Mouse (Mus musculus): ENCODE results near the gene Gas7.

The Gas7 gene

DNA sequence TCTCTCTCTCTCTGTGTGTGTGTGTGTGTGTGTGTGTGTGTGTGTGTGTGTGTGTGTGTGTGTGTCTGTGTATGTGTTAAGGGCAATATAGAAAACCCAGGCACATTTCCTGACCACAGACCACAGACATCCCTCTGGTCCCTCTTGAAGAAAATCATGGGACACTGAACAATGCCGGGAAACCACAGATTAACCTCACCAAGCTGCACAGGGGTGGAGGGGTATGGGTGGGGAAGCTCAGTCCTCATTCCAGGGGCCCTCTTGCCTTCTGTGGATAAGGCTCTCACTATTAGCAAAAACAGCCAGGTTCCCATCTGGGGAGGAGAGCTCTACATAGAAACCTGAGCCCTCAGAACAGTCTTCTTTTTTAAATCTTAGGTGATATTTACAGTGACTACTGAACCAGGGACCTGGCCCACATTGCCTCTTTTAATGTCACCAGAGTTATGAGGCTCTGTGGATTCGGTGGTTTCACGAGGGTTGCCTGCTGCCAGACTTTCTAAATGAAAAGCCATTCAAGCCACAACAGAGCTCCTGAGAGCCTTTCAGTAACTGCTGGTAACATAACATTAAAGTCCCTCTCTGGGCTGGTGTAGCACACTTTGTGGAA, 178.5 kb downstream of the Gas7 start:
- no peak for DNase-seq

GRCm38 (mm10) chr11:67636201-67636600, 181.0 kb downstream of the Gas7 start:
- no peak for DNase-seq

- DNase-seq = no peak
These were observed 181.8 kb downstream of the Gas7 start for GRCm38 (mm10) chr11:67636905-67637586.

DNA sequence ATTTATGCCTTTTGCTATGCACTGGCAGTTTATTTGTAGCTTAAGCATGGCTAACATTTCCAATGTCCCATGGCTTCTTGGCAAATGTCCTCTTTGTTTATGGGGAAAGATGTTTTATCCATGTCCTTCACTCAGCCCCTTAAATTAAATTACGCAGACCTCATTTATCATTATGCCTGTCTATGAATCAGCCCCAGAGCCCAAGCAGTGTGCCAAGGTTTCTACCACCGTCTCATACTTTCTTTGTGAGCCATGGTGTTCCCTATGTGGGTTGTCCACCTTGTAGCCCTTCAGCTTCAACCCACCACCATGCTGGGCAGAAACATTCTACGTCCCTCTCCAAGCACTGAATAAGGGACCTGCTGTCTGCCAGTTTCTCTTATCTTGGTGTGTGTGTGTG, 183.2 kb downstream of the Gas7 start:
- DNase-seq = no peak

- DNase-seq = no peak
These were observed 185.1 kb downstream of the Gas7 start for GRCm38 (mm10) chr11:67640299-67640698.

DNA sequence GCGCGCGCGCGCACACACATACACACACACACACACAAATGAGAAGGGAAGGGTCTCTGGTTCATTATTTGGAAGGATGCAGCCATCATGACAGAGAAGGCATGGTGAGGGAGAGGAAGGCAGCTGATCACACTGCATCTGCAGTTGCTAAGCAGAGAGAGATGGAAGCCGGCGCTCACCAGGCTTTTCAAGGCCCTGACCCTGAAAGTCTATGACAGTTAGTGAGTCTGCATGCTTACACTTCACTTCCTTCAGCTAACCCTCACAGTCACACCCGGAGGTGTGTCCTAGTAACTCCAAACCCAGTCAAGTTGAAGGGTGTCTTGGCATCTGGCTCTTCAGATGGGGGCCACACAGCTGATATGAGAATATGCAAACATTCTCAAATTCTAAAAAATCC, 187.2 kb downstream of the Gas7 start:
- DNase-seq = no peak

GRCm38 (mm10) chr11:67642835-67643234, 187.6 kb downstream of the Gas7 start:
- DNase-seq = no peak

GRCm38 (mm10) chr11:67643465-67643864, 188.2 kb downstream of the Gas7 start:
- no peak for DNase-seq

GRCm38 (mm10) chr11:67644632-67645149, 189.5 kb downstream of the Gas7 start:
- no peak for DNase-seq

DNA sequence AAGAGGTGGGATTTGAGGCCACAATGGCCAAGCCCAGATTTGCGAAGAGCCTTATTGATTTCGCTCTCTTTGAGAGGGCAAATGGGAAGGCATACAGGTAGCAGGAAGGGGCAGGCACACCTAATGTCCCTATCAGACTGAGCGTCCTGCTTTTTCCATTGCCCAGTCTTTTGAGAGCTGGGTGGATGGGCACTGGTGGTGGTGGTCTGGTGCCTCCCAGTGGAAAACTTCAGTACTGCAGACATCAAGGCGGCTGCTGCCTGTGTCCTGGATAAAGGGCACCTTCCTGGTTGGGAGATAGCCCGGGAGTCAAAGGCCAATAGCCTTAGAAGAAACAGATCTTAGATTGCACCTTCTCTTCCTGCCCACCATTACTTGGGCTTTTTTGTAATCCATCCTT, 192.5 kb downstream of the Gas7 start:
- peak; percentile 89 for DNase-seq

DNA sequence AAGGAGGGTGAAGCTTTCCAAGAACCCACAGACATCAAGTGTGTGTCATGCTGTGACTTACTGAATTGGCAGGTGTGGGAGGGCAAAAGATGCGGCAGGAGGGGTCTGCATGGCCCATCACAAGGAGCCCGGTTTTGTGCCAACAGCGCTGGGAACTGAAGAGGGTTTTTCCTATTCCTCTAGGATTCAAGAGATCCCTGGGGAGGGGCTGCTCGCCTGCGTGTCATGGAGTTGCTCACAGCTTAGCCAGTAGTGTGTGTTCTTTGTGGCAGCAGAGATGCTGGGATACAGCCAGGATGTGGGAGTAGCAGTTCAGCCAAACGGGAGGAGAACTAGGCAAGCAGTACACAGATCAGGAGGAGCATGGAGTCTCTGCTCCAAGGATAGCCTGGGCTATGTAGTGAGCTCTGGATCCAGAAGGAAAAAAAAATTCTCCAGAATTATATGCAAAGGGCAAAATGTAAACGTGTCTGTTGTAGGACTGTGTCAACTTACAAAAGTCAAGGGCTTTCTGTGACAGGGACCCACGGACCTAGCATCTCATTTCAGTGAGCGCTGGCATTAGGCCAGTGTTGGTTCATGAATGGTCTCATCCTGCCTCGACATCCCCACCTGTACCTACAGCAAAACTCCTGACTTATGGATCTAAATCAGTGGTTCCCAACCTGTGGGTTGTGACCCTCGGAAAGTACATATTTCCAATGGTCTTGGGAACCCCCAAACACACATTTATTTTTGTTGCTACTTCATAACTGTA, 193.6 kb downstream of the Gas7 start:
- DNase-seq = no peak

DNA sequence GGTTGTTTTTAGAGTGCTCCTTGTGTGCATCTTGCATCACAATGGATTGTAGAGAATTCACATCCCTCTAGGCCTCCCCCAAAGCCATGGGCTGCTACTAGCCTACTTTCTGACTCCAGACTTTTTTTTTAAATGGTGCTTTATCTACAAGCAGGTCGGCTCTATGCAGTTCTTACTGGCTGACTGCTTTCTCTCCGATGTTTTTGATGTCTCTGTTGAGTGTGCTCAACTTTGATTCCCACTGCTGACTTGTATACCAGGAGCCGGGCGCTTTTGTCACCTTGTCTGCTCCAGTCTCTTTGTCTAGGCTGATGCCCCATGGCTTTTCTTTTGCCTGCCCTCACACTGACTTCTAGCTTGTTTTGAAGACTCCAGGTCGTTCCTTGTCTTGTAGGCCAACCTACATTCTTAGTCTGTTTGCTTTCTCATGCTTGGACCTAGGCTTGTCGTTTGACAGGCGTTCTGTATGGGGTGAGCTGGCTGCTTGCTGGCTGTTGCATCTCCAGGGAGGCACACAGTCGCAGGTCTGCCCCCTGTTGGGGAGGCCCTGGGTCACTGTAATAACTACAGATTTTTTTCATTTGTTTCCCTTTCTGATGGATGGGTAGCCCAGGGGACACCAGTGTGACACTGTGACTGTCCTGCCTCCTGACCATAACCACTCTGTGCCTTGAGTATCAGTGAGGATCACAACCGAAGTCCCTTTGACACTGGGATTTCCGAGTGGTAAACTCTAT, 194.9 kb downstream of the Gas7 start:
- DNase-seq = no peak

DNA sequence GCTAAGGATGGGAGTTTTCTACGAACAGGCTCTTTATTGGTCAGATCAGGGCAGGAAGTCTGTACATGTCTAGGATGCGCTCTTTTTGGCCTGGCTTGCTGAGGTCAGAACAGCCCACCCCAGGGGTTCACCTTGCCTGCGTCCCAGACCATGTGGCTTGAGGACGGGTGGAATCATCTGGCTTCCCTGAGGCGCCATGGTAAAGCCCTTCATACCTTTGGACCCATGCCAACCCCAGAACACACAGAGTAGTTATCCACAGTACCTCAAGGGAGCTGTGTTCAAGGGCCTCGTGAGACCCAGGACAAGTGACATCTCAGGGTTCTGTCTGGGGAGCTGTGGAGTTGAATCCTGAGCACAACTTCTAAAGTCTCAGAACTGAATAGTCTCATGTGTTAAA, 196.5 kb downstream of the Gas7 start:
- peak; percentile 57 for DNase-seq

DNA sequence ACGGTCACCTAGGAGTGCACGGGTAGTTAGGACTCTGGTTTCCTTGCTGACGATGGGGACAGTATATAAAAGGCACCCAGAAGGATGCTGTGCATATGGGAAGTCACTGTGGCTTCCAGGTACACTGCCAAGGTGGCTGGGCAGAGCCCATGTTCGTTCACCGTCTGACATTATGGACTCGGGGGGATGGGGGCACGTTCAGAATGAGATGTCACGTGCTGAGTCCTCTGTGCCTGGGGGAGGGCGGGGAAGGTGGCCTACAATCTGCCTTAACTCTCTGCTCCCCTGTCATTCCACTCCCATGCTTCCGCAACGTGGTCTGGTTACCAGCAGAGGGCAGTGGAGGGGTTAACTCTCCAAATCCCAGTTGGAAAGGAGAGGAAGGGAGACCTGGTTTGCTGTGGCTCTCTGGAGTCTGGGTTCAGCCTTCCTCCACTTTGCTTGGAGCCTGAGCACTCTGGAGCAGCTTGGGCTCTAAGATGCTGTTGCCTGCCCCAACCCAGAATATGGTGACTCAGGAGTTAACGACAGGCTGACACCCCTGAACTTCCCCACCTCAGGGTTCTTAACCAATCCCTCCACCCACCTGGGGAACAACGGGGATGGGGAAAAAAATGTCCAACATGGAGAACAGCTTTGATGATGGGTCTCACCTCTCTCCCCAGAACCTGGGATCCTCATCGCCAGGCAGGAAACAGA, 197.1 kb downstream of the Gas7 start:
- peak; percentile 92 for DNase-seq

DNA sequence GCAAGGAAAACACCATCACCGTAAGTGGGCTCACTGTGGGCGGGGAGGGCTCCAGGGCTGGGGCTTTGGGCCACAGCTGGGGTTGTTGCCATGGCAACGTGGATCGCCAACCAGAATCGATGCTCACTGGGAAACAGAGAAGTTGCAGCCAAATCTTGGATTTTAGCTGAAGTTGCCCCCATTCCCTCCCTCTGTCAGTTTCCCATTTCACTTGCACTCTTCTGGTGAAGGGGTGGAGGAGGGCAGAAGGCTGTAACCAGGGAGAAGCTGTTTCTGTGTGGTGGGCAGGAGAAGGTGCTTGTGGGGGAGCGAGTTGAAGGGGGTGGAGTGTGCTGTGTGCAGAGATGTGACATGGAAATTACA, 197.6 kb downstream of the Gas7 start:
- no peak for DNase-seq

GRCm38 (mm10) chr11:67653521-67654090, 198.4 kb downstream of the Gas7 start:
- DNase-seq = no peak

DNA sequence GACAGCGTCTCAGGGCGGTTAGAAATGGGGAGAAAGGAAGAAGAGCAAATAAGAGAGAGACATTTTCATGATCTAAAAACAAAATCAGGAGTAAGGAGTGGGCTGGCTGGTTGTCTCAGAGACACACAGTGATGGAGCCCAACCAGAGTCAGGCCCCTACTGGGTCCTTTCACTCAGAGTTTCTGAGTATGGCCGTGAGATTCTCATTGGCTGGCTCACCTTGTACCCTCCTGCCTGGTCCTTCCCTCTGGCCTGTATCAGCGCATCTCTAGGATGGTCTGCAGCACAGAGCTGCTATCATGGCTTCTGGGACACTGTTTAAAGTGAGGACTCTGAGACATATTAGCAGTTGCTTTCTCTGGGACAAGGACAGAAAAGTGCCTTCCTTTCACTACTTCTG, 199.3 kb downstream of the Gas7 start:
- no peak for DNase-seq

DNA sequence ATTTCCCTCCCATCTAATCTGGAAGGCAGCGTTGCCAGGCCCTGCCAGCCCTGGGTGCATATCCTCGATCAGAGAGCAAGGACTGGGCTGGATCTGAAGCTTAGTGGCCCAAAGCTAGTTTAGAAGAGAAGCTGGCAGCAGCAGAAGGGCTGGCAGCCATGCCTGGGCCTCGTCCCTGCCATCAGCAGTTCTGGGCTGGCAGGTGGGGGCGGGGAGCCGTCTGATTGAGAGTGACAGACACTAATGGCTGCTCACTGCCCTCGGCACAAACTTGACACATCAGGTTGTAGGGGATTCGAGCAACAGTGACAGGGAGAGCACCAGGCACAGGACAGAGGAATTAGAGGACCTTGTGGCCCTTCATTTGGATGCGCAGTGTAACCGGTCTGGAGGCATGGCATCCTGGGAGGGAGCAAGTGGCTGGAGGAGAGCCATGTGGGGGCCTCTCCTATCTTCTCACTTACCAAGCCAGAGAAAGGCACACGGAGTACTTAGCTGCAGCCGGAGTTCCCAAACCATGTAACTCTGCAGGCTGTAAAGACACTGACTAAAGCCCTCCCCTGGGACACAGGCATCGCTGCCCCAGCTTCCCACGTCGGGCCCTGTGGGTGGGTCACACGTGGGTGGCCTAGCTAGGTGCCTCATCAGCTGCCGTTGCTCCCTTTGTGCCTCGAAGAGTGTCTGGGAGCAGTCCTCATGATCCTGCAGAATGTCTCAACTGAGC, 200.2 kb downstream of the Gas7 start:
- peak; percentile 81 for DNase-seq

GRCm38 (mm10) chr11:67656366-67656765, 201.1 kb downstream of the Gas7 start:
- no peak for DNase-seq

- DNase-seq = no peak
These were observed 201.6 kb downstream of the Gas7 start for GRCm38 (mm10) chr11:67656811-67657210.

DNA sequence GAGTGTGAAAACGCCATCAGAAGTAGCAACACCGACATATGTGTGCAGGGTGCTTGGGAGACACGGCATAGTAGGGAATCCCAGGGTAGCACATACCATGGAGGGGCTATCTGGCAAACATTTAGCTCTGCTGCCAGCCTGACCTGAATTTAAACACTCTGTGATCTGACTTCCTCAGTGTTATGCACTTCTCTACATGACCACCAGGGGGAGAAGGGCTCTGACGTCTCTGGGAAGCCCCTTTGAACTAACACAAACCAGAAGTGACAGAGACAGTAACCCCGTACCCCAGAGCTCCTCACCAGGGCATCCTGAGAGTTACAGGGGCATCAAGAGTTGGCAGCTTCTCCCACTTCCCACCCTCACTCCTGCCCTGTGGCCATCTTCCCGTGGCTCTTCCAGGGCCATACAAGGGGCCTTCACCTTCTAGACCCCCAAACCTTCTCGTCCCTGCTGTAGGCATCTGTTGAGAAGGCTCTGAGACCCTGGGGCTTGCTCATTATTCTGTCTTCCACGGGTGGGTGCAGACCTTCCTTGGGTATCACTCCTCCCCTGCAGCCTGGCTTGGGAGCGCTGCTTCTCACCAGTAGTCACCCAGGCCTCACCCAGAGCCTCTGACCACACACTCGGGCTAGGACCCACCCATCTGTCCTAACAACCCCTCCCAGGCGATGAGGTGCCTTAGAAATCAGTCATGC, 202.6 kb downstream of the Gas7 start:
- peak; percentile 78 for DNase-seq
